Mouse (Mus musculus) right cerebral cortex, postnatal 4 days (tissue): Measurements from ENCODE around the gene Kcnab3.

Source experiments
- DNase-seq: peaks from one replicate; pipeline ENCODE4 v3.0.0-alpha.2; 2022

Kcnab3 gene

DNA sequence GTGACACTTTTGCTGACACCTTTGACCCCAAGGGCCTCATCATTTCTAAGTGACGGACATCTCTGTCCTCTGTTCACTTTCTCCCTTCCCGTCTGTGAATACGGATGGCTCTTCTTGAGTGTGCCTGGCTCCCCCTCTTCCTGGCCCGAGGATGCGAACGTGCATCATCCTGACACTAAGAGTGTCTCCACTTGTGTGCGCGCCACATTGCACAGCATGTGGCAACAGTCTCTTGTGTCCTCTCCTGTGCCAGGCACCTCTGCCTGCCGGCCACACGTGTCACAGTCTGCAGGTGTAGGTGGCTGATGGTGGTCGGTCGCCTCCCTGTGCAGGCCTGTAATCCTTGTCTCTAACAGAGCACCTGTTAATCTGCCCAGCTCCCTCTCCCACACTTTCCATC, 45.5 kb downstream of the Kcnab3 start:
- peak; percentile 13 for DNase-seq

DNA sequence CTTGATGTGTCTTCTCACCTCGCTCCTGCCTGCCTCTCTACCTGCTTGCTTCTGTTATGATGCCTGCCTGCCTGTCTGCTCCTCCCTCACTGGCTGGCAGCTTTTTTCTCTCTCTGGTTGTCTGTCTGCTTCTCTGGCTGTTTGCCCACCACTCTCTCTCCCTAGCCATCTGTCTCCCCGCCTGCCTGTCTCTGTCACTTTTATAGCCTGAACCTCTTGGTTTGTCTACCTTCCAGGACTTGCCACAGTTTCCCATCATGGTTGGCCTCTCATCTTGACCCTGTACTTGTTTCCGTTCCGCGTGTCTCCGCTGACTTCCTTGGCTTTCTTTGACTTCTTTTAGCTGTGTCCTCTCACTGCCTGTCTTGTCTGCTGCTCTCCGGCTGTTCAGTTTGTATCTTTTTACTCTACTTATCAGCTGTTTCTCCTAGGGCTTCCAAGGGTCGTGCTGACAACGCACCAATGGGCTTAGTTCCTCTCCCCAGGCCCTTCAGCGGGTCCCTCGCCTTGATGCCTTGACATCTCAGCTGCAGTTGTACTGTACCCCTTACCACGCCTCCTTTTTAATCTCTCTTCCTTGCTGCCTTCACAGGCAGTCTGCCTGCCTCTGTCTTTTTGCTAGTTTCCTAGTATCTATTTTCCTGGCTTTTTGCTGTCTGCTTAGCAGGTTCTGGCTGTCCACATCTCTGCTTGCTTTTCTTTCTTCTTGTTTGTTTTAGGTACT, 46.2 kb downstream of the Kcnab3 start:
- DNase-seq = peak; percentile 60

DNA sequence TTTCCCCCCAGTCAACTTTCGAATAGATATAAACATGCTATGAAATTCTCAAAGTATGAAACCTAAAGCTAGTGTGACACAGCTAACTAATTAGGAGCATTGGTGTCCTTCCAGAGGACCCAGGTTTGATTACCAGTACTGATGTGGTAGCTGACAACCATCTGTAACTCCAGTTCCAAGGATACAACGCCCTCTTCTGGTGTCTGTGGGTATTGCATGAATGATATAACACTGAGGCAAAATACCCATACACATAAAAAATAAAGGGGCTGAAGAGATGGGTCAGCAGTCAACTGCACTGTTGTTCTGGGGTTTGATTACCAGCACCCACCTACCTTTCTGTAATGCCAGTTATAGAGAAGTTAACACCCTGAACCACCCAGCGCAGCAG, 46.7 kb downstream of the Kcnab3 start:
- peak; percentile 21 for DNase-seq

- DNase-seq = no peak
These were observed 47.3 kb downstream of the Kcnab3 start for GRCm38 (mm10) chr11:69373223-69373965.

DNA sequence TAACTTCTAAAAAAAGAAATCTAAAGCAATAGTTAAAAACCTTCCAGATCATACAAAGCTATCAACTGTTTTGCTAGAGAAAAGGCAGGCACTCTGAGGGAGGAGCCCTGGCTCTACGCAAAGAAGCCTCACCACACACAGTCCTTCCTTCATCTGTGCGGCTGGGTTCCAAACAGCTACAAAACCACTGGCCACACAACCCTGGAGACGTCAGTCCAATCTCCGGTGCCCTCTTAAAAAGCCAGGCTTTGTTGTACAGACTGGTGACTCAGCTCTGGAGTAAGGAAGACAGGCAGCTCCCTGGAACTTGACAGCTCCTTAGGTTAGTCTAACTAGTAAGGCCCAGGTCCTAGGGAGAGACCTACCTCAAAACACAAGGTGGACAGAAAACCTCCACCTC, 49.6 kb downstream of the Kcnab3 start:
- DNase-seq = no peak

DNA sequence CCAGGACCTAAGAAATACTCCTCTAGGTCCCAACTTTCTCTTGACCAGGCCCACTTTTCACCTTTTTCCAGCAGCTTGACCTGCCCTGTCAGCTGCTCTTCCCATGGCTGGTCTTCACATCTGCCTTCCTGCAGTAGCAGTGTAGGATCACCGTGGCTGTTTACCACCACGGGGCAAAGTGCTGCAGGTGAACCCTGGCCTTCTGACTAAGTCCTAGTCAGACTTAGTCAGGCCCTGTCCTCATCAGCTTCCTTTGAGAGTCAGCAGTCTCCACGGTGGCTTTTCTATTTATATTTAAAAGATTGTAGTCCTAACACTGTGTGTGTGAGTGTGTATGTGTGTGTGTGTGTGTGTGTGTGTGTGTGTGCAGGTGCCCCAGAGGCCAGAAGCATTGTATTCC, 51.7 kb downstream of the Kcnab3 start:
- no peak for DNase-seq

GRCm38 (mm10) chr11:69379600-69379999, 53.5 kb downstream of the Kcnab3 start:
- no peak for DNase-seq

- DNase-seq = no peak
These were observed 55.3 kb downstream of the Kcnab3 start for GRCm38 (mm10) chr11:69381356-69381755.
